Mouse (Mus musculus) spleen, adult 18-20 months (tissue): ENCODE results near the gene Bax.
"Not testable (repeated sequence)": the region's sequence is repeated elsewhere in the genome, so short reads cannot be mapped to it uniquely, and the experiment has no call there.

Experiments used
- DNase-seq, 2 experiments: peaks; one replicate each; pipeline ENCODE4 v3.0.0; 2022; ENCODE audit warnings: mixed read lengths in 2 of 2

Bax gene

DNA sequence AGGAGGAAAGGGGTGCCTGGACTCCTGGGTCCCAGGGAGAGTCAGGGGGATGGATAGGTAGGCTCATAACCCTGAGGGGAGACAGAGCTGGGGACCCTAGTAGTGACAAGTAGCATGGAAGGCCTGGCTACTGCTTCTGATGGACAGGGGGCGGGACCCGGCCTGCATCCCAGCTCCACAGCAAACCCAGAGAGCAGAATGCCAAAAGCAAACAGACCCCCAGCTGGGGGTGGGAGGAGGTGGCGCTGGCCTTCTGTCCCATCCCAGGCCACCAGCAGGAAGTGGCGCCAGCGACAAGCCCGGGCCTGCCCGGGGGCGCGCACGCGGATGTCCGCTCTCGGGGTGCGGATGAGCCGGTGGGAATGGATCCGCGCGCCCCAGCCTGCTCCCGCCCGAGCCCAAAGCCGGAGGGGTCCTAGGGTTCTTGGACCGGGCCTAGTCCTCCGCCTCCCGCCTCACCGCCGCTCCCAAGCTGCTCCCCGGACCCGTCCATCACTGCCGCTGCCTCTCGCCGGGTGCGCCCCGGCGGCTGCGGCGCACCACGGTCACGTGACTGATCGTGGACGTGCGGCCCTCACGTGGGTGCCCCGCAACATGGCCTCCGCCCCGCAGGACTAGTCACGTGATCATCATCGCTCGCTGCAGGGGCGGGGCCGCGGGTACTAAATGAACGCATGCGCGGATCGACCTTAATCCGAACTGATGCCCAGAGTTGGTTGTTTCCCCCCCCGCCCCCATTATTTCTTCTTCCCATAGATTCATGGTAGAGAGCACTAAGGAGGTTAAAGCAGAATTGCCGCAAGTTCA lies at the start of gene Bax:
Bax (minus strand) TSS at position 616 of the 807 bp plus-strand sequence.
- peak; percentile 91 to 96 for DNase-seq

GRCm38 (mm10) chr7:45515436-45515835 lies 48.7 kb upstream of the Bax start:
- DNase-seq: no peak

GRCm38 (mm10) chr7:45514411-45514810 lies 47.7 kb upstream of the Bax start:
- no peak for DNase-seq

DNA sequence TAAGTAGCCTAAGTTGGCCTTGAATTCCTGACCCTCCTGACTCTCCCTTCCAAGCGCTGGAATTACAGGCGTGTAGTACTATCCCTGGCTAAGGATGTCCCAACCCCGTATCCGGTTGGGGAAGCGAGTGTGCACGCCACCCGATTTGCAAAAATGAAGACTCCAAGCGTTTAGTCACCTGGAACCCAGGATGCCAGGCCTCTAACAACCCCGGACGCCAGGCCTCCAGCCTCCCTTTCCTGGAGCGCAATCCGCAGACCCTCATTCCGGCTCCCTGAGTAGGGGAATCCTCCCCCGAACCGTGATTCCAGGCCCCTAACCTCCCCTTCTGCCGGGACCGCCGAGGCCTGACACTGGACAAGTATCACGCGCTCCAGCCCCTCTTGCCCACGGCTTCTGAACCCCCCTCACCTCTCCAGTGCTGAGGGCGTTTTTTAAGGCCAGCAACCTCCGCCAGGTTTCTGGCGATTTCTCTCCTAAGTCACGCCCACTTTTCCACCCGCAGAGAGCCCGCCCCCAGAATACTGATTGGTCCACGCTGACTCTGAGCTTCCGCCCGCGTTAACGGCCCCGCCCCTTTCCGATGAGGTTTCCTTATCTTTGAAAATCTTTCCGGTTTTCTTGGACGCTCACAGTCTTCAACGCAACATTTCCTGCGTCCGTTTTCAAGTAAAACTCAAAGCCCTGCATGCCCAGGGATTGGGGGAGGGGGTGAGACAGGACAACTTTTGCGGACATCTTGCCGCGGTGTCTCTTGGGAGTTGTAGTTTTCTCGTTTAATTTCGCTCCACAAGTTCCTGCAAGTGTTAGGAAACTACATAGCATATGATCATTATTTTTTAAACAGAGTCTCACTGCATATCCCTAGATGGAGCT lies 43.5 kb upstream of the Bax start, which contains the start of gene Nucb1:
Nucb1 (minus strand) TSS at position 495 of the 876 bp plus-strand sequence.
- peak; percentile 86 to 90 for DNase-seq

- no peak for DNase-seq
Observed at GRCm38 (mm10) chr7:45509181-45509882, 42.6 kb upstream of the Bax start.

DNA sequence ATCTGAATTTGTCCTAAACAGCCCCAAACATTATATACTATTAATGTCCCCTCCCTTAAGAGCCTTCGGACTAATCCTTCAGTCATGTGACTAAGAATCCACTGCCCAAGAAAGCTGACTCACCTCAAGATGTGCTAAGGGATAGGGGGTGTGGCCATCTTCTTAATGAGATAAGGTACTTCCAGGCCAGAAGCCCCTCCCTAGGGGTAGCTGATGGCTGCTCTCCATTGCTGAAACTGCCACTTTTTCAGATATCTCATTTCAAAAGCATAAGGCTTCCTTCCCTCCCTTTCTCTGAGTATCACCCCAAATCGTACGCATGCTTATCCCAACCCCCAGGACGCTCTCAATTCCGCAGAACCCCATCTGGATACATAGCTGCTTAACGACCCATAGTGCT lies 41.9 kb upstream of the Bax start:
- no peak for DNase-seq

DNA sequence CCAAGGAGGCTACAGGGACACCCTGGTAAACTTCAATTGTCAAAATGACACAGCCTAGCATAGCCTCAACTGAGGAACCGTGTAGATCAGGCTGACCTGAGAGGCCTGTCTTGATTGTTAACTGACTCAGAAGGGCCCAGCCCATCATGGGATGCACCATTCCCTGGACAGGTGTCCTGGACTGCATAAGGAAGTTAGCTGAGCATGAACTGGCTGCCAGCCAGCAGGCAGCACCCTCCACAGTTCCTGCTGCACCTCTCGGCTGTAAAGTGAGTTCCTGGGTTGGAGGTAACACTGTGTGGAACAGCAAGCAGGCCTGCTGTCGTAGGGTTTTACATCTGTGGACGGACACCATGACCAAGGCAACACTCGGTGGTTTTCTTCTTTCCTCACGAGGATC lies 40.9 kb upstream of the Bax start:
- no peak for DNase-seq

DNA sequence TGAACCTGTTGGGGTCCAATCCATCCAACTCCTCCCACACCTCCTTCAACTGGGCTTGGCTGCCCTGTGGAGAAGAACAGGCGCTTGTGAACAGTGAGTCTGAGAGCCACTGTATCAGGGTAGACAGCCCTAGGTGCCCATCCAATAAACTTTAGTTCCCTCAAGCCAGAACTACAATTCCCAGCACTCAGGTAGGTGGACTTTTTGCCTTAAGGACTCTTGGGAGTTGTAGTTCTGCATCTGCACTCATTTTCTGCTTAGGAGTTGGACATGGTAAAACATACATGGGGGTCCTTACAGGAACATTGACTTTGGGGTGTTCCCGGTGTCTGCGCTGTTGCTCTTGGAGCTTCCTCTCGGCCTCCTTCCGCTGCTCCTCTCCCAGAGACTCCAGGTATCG lies 31.7 kb upstream of the Bax start:
- DNase-seq: no peak

DNA sequence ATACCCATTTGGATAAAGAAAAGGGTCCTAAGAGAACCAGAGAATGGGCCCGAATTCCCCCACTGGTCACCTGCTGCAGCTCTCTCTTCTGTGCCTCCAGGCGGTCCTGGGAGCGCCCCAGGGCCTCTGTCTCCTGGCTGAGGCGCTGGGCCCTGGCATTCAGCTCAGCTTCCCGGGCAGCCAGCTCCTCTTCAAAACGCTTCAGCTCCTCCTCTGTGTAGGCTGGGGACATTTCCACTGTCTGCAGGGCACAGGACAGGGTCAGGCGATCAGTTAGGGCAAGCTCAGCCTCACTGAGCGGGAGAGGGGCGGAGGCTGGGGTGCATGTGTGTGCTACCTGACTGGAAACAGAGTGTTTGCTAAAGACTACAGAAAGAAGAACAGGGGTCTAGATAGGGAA lies 27.9 kb upstream of the Bax start:
- no peak for DNase-seq

GRCm38 (mm10) chr7:45492951-45493350 lies 26.3 kb upstream of the Bax start:
- no peak for DNase-seq

DNA sequence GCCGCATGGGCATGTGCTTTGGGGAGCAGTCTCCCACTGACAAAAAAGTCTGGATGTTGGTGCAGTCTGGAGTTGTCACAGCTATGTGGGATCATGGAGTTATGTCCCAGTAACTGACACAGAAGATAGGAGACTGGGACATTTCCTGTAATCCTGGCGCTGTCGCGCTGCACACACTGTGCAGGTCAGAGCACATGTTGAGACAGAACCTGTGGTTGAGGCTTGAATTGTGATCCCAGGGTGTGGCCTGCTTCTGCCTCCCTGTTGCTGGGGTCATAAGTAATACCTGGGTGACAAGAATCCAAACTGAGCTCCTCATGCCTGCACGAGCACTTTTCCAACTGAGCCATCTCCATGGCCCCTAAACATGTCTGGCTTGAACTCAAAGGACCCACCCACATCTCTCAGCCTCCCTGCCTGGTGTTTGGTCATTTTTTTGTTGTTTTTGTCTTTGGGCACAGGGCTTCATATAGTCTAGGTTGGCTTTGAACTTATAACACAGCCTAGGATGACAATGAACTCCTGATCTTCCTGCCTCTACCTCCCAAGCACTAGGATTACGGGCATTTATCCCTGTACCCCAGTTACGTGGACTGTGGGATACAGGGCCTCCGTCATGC lies 25.6 kb upstream of the Bax start:
- no peak for DNase-seq

DNA sequence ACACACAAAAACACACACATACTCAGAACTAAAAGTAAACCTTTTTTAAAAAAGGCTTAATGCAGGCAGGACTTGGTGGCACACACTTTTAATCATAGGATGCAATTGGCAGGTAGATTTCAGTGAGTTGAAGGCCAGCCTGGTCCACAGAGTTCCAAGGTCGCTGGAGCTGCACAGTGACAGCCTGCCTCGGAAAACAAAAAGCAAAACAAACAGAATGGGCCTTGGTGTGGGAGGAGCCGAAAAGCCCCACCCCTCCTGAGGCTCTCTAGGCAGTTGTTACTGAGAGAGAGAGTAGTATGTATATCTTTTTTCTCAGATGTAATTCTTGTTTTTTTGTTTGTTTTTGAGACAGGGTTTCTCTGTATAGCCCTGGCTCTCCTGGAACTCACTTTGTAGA lies 24.6 kb upstream of the Bax start:
- no peak for DNase-seq

GRCm38 (mm10) chr7:45490822-45491221 lies 24.1 kb upstream of the Bax start:
- no peak for DNase-seq

DNA sequence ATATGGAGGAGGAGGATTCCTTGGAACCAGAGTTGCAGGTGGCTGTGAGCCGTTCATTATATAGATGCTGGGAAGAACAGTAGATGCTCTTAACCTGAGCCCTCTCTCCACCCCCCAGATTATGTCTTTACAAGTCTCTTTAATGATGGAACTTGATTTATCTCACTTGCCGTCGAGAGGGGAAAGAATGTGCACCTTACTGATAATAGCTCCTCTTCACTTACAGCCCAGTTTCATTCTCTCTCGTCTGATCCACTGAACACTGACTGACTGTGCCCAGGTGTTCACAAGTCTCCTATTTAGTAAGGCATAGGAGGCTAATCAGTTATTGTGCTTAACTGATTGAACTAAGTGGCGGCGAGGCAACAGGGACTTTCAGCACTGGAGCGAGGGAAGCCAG lies 22.9 kb upstream of the Bax start:
- no peak for DNase-seq

- DNase-seq: peak; percentile 47 to 58
Observed at GRCm38 (mm10) chr7:45488293-45489204, 21.9 kb upstream of the Bax start, which contains the start of gene Dhdh. Gene Dhdh (minus strand): TSS chr7:45488805.

DNA sequence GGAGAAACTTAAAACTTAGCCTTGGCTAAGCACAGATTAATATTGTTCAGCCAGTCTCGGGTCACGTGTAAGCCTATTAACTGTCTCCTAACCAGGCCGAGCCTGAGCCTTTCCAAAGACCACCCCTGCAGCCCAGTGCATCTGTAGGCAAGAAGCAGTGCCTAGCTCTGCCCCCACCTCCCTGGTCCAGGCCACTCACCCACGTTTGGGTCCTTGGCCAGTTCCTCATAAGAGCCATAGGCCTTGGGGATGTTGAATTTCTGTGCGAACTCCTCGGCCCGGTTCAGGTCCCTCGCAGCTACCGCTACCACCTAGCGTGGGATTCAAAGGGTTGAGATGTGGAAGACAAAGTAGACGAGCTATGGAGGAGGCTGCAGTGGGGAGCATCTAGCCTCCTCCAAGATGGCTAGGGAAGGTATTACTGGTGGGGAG lies 21.2 kb upstream of the Bax start:
- no peak for DNase-seq

DNA sequence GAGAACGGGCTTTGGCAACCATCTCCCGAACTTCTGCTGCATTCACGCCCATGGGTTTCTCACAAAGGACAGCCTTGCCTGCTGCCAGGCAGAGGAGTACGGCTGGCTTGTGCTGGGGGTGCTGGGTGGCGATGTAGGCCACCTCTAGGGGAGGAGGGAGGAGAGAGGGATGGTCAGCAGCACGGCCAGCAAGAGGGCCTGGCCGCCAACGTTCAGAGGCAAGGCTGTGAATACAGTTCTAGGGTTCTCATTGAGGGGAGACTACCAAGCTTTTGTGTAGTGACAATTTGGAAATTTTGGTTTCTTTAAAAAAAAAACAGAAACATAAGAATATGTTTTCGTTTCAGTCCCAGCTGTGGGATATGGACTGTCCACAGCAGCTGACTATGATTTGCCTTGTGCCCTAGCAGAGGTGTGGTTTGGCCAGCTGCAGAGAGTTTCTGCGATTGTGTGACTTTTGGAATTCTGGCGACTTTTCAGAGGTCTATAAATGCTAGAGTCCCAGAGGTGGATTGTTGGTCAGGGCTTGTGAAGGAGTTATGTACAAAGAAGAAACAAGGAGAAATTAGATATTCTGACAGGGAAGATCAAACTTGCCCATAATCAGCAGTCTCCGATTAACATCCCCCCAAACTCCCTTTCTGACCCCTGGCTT lies 20.2 kb upstream of the Bax start, which contains the start of gene Gm45808:
Gm45808 (minus strand) TSS at position 51 of the 655 bp plus-strand sequence.
- DNase-seq: no peak

- DNase-seq: no peak
Observed at GRCm38 (mm10) chr7:45486158-45486557, 19.5 kb upstream of the Bax start.

- DNase-seq: not testable (repeated sequence)
Observed at GRCm38 (mm10) chr7:45484985-45485384, 18.3 kb upstream of the Bax start.

GRCm38 (mm10) chr7:45482166-45482565 lies 15.5 kb upstream of the Bax start:
- no peak for DNase-seq
